ENCODE assay signal across 9 mouse cellular contexts in the genomic region with DNA sequence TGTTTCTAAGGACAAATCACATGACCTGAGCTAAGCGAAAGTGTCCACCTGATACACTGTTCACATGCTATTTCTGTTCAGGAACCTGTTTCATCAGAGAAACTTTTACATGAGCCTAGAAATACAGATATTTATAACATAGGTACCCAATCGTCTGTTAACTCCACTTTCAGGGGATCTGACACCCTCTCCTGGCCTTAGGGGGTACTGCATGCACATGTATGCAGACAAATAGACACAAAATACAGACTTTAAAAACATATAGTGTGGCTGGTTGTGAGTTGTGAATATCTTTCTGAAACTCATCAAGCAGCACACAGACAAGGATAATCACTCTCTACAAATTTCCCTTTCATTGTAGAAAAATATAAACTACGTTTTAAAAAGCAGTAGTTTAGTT.
DNase-seq lines count a peak whose midpoint lies in the region; ATAC-seq and TF ChIP-seq lines count a peak whose summit lies in the region.
"Had no signal": no experiment of that assay in that cellular context is flagged by ENCODE, and none has a peak within 500 bp of the region (broad histone marks: within the 10 kb centered on the region; RNA-seq: fewer than 3 reads in every experiment).

No protein-coding gene starts in this region.

- no peaks in the 10 kb centered on the region for H3K36me3 ChIP-seq in intestine, postnatal 0 days (ENCODE audit: control insufficient read depth, insufficient read depth)
- no peaks in the 10 kb centered on the region for H3K36me3 ChIP-seq in intestine, embryonic 15.5 days
- H3K36me3 ChIP-seq: midbrain, embryonic 10.5 days had no signal

- no peak overlapping the region for H3K9ac ChIP-seq in intestine, postnatal 0 days (ENCODE audit: low read depth, low read length)
- H3K9ac ChIP-seq in intestine, embryonic 15.5 days, result no peak overlapping the region

- H3K27ac ChIP-seq in intestine, postnatal 0 days (ENCODE audit: low read depth, low read length), result no peak overlapping the region
- H3K27ac ChIP-seq in intestine, embryonic 15.5 days, result no peak overlapping the region
- H3K27ac ChIP-seq: midbrain, embryonic 10.5 days had no signal

- H3K4me3 ChIP-seq in intestine, postnatal 0 days (ENCODE audit: low read depth, low read length), result no peak overlapping the region
- H3K4me3 ChIP-seq in intestine, embryonic 15.5 days (replicated peaks), result no peak overlapping the region
- H3K4me3 ChIP-seq: midbrain, embryonic 10.5 days had no signal

- H3K4me2 ChIP-seq in intestine, postnatal 0 days (replicated peaks; ENCODE audit: low read depth), result no peak overlapping the region
- H3K4me2 ChIP-seq in intestine, embryonic 15.5 days (replicated peaks), result no peak overlapping the region

- peak; percentile 10 for DNase-seq in adrenal gland, adult 2 months
- no peak for DNase-seq in adrenal gland, postnatal 4 days (ENCODE audit: low spot score in 2 of 2)
- DNase-seq in thymus, postnatal 4 days, result peak; percentile 33
- DNase-seq in thymus, adult 18-20 months, result no peak
- DNase-seq in spleen, adult 12 weeks (ENCODE audit: low spot score), result no peak

- H3K9me3 ChIP-seq in intestine, postnatal 0 days (ENCODE audit: control insufficient read depth), result no peaks in the 10 kb centered on the region
- H3K9me3 ChIP-seq in intestine, embryonic 15.5 days, result no peaks in the 10 kb centered on the region
- H3K9me3 ChIP-seq: midbrain, embryonic 10.5 days had no signal

- no peaks in the 10 kb centered on the region for H3K4me1 ChIP-seq in intestine, postnatal 0 days (replicated peaks; ENCODE audit: control insufficient read depth, insufficient read depth, low read length)
- no peaks in the 10 kb centered on the region for H3K4me1 ChIP-seq in intestine, embryonic 15.5 days (replicated peaks)

- H3K27me3 ChIP-seq in intestine, postnatal 0 days (replicated peaks; ENCODE audit: control insufficient read depth, insufficient read depth, low read length), result no peaks in the 10 kb centered on the region
- H3K27me3 ChIP-seq in intestine, embryonic 15.5 days (replicated peaks), result no peaks in the 10 kb centered on the region

- no peak for ATAC-seq in intestine, postnatal 0 days
- no peak for ATAC-seq in intestine, embryonic 15.5 days
- no peak for ATAC-seq in megakaryocyte progenitor cell, adult 5-6 weeks (replicated peaks; ENCODE audit: poor library complexity)

- 59% methylated on average over 3 of the region's 3 CpGs for WGBS in intestine, postnatal 0 days
- WGBS in intestine, embryonic 15.5 days, result 64% methylated on average over 3 of the region's 3 CpGs

- peak; percentile 67 for TF ChIP-seq CTCF in intestine, postnatal 0 days (IDR thresholded peaks at IDR 0.05; ENCODE audit: low read depth)

Comparison
In these comparisons a context has a peak if more than half of its experiments do, and no peak if none do; other contexts are left out.
1. DNase-seq: peak in adrenal gland, adult 2 months (single experiment) and thymus, postnatal 4 days (single experiment); none in adrenal gland, postnatal 4 days (0 of 2), thymus, adult 18-20 months (0 of 2) and spleen, adult 12 weeks (single experiment).